Mouse (Mus musculus): Measurements from ENCODE around the gene OR5BS1P.
"Not testable (repeated sequence)": the region's sequence is repeated elsewhere in the genome, so short reads cannot be mapped to it uniquely, and the experiment has no call there.

- TF ChIP-seq MAFK (IDR thresholded peaks at IDR 0.05; ENCODE audit: insufficient read depth, low read depth, low read length); ZNF384 (IDR thresholded peaks at IDR 0.05; ENCODE audit: low read depth, low read length): not testable (repeated sequence)
These were observed 38.8 kb upstream of the OR5BS1P start, which contains the start of gene Olfr282 for GRCm38 (mm10) chr15:98430925-98431324.

All from ES-E14 (cell line).